Mouse (Mus musculus): ENCODE data around the gene Kdm4b. TPM values are rescaled to one million over a fixed set of nuclear protein-coding genes. Genes with fewer than 3 reads are reported as not detected.
A peak's percentile ranks its signal among the peaks of the same experiment; 100 is the strongest.

The Kdm4b gene
- polyA plus RNA-seq, 1 experiment from 2014 or later: 77.3 TPM

DNA sequence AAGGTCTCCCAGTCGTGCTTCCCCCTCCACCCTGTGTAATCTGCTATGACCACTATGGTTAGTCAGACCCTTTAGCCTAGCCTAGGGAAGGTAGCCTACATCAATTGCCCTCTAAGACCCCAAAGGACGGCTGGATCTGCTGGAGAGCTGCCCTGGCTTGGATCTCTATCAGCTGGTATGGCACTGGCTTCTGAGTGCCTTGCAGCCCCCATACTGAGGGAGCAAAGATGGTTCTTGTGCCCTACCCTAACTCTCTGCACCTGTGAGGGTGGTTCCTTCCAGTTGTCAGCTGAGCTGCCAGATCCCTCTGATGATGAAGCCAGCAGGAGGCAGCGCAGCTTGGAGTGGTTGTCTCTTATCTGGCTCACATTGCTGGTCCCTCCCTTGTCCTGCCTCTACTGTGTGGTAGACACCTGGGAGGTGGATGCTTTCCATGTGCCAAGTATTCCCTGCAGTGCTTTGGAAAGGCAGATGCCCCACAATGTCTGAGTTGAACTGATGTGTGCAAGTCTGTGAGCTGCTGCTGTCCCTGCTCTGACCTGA is 33.4 kb downstream of the Kdm4b start:
- H3K36me3 ChIP-seq: peaks cover 83% of the 10 kb centered on the region
- no peaks in the 10 kb centered on the region for H3K9me3 ChIP-seq
- no peak overlapping the region for H3K4me2 ChIP-seq (replicated peaks)
- peaks cover 41% of the 10 kb centered on the region for H3K4me1 ChIP-seq (replicated peaks)
- WGBS: 88% methylated on average over 3 of the region's 3 CpGs
- ATAC-seq: no peak
- no peak overlapping the region for H3K4me3 ChIP-seq (replicated peaks)
- H3K9ac ChIP-seq (replicated peaks): no peak overlapping the region
- H3K27ac ChIP-seq: no peak overlapping the region
- no peaks in the 10 kb centered on the region for H3K27me3 ChIP-seq

GRCm38 (mm10) chr17:56359864-56360263 is 34.0 kb downstream of the Kdm4b start:
- Histone ChIP-seq H3K27me3 (no peaks in the 10 kb centered on the region), H3K4me2 (replicated peaks) (no peak overlapping the region), H3K9me3 (no peaks in the 10 kb centered on the region), H3K4me3 (replicated peaks) (no peak overlapping the region), H3K36me3 (peaks cover 79% of the 10 kb centered on the region), H3K4me1 (replicated peaks) (peaks cover 41% of the 10 kb centered on the region), H3K9ac (replicated peaks) (peak overlapping the region; percentile 12; the same call in 1 of the 2 replicates), H3K27ac (peak overlapping the region; percentile 58)
- WGBS: 81% methylated on average over 1 of the region's 1 CpGs
- ATAC-seq: no peak

DNA sequence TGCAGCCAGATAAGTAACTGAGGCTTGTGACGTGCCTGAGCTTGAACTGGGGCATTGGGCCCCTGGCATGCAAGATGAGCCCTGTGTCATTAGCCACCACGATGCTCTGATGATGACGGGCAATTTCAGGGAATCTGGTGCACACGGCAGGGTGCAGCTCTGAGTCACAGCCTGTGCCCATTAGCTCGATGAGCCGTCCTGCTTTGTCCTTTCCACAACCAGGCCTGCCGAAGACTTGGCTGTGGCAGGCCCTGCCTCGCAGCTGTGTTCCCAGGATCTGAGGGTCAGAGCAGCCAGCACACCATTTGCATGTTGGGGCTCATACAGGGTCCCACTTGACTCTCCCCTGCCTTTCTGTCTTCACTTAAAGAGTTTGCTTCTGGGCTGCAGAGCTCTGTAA is 34.6 kb downstream of the Kdm4b start:
- Histone ChIP-seq H3K4me3 (replicated peaks) (no peak overlapping the region), H3K9me3 (no peaks in the 10 kb centered on the region), H3K27ac (peak overlapping the region; percentile 58), H3K4me1 (replicated peaks) (peaks cover 44% of the 10 kb centered on the region), H3K4me2 (replicated peaks) (no peak overlapping the region), H3K27me3 (no peaks in the 10 kb centered on the region), H3K36me3 (peaks cover 79% of the 10 kb centered on the region), H3K9ac (replicated peaks) (peak overlapping the region; percentile 12; the same call in 1 of the 2 replicates)
- WGBS: 58% methylated on average over 8 of the region's 8 CpGs
- ATAC-seq: no peak

DNA sequence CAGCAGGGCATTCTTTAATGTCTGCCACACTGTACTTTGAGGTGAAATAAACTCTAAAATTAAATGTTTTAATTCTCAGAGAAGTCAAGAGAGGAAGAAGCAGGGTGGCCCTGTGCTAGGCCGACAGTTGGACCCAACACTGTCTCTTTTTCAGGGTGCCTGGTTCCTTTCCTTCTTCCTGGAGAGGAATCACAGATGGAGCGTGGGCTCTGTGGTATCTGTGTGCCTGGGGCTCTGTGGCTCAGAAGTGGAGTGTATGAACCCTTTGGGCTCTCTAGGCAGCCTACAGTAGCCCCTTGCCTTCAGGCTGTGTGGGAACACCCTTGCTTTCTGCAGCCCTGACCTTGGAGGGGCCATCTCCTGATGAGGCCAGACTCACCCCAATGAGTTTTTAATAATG is 35.7 kb downstream of the Kdm4b start:
- H3K36me3 ChIP-seq: peaks cover 73% of the 10 kb centered on the region
- H3K4me2 ChIP-seq (replicated peaks): no peak overlapping the region
- no peak overlapping the region for H3K4me3 ChIP-seq (replicated peaks)
- no peak overlapping the region for H3K9ac ChIP-seq (replicated peaks)
- no peak overlapping the region; the same call in 1 of the 2 replicates for H3K27ac ChIP-seq
- no peaks in the 10 kb centered on the region for H3K9me3 ChIP-seq
- no peak for ATAC-seq
- H3K27me3 ChIP-seq: no peaks in the 10 kb centered on the region
- 95% methylated on average over 2 of the region's 2 CpGs for WGBS
- peaks cover 55% of the 10 kb centered on the region for H3K4me1 ChIP-seq (replicated peaks)

DNA sequence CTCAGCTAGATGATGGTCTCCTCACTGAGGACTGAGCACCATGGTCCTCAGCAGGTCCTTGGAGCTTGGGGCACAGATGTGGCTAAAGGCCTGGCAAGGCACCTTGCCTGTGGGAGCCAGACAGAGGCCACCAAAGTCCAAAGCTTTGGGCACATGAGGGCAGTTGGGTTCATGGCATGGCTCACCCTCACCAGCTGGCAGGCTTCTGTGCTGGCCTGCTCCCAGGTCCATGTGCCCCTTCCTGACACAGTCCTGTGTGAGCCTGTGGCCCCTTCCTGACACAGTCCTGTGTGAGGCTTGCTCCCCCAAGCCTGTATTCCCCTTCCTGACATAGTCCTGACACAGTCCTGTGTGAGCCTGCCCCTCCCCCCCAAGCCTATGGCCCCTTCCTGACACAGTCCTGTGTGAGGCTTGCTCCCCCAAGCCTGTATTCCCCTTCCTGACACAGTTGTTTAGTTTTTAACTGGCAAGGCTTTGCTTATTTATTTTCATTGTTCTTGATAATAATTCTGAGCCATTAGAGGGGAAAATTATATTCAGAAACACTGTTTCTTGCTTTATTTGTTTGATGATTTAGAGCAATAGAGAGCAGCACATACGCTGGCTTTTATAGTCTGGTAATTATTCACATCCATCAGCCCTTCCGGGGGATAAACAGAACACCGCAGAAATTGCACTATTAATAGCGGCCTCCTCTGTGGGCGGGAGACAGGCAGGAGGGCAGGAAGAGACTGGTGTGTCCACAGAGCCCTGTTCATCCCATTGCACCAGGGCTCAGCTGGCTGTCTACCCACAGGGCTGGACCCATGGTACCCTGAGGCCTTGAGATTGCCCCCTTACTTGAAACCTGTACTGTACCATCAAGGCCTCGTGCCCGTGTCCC is 40.2 kb downstream of the Kdm4b start:
- H3K4me2 ChIP-seq (replicated peaks): no peak overlapping the region
- no peaks in the 10 kb centered on the region for H3K9me3 ChIP-seq
- peaks cover 79% of the 10 kb centered on the region for H3K36me3 ChIP-seq
- peaks cover 60% of the 10 kb centered on the region for H3K4me1 ChIP-seq (replicated peaks)
- 67% methylated on average over 7 of the region's 7 CpGs for WGBS
- H3K27me3 ChIP-seq: no peaks in the 10 kb centered on the region
- ATAC-seq: peak; percentile 49
- no peak overlapping the region for H3K9ac ChIP-seq (replicated peaks)
- H3K4me3 ChIP-seq (replicated peaks): no peak overlapping the region
- H3K27ac ChIP-seq: peak overlapping the region; percentile 79

DNA sequence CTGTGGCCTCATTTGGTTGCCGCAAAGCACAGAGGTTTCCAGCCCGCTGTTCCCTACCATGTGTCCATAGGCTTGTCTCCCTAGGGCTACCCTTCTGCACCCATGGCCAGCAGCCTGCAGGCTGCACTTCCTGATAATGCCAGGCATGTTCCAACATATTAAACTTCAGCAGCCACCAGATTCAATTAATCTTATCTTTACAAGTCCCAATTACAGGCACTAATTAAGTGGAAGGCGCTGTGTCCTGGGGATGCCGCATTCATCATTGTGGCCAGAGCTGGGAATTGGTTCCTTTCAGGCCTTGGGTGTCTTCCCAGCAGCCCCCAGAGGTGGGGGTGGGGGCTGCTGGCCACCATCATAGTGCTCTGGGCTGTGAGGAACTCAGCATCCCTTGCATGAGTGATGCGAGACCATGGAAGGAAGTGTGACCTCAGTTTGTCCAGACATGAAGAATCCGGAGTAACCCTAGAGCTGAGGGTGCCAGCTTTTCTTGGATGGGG is 42.5 kb downstream of the Kdm4b start:
- H3K36me3 ChIP-seq: peaks cover 84% of the 10 kb centered on the region
- H3K9ac ChIP-seq (replicated peaks): no peak overlapping the region
- no peak overlapping the region for H3K4me3 ChIP-seq (replicated peaks)
- H3K27ac ChIP-seq: 0 out of 2 replicates have a peak overlapping the region, but pooled peaks have one; percentile 51
- ATAC-seq: no peak
- H3K4me2 ChIP-seq (replicated peaks): no peak overlapping the region
- H3K4me1 ChIP-seq (replicated peaks): peaks cover 46% of the 10 kb centered on the region
- no peaks in the 10 kb centered on the region for H3K9me3 ChIP-seq
- 82% methylated on average over 6 of the region's 6 CpGs for WGBS
- H3K27me3 ChIP-seq: no peaks in the 10 kb centered on the region

DNA sequence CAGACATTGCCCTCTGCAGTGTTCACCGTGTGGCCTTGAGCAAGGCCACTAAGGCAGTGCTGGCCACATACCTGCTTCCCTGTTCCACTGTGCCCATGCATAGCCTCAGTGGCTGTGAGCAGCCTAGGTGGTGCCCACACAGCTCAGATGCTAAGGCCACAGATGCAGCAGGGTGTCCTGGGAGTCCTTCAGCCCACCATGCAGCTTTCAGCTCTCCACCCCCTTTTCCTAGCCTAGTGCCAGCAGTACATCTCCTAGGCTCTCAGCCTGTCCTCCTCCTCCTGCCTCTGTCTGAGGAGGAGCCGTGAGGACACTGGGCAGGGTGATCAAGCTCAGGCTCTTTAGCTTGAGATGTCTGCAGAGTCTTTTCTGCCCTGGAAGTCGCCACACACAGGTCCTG is 44.2 kb downstream of the Kdm4b start:
- 81% methylated on average over 3 of the region's 3 CpGs for WGBS
- Histone ChIP-seq H3K4me1 (replicated peaks) (peaks cover 45% of the 10 kb centered on the region), H3K27ac (no peak overlapping the region)

GRCm38 (mm10) chr17:56371029-56371660 is 45.3 kb downstream of the Kdm4b start:
- WGBS: 78% methylated on average over 15 of the region's 15 CpGs
- no peaks in the 10 kb centered on the region for H3K27me3 ChIP-seq
- H3K4me2 ChIP-seq (replicated peaks): no peak overlapping the region
- ATAC-seq: no peak
- H3K9me3 ChIP-seq: no peaks in the 10 kb centered on the region
- H3K9ac ChIP-seq (replicated peaks): no peak overlapping the region; the same call in 1 of the 2 replicates
- H3K27ac ChIP-seq: no peak overlapping the region
- peaks cover 92% of the 10 kb centered on the region for H3K36me3 ChIP-seq
- H3K4me3 ChIP-seq (replicated peaks): no peak overlapping the region
- H3K4me1 ChIP-seq (replicated peaks): peaks cover 35% of the 10 kb centered on the region

More for the DNA sequence above, 44.2 kb downstream of the Kdm4b start:
- ATAC-seq: no peak
- H3K36me3 ChIP-seq: peaks cover 87% of the 10 kb centered on the region
- H3K4me2 ChIP-seq (replicated peaks): no peak overlapping the region
- H3K9me3 ChIP-seq: no peaks in the 10 kb centered on the region
- no peak overlapping the region for H3K9ac ChIP-seq (replicated peaks)
- no peaks in the 10 kb centered on the region for H3K27me3 ChIP-seq
- no peak overlapping the region for H3K4me3 ChIP-seq (replicated peaks)

- ATAC-seq: no peak
- Histone ChIP-seq H3K27me3 (no peaks in the 10 kb centered on the region), H3K9ac (replicated peaks) (no peak overlapping the region), H3K4me3 (replicated peaks) (no peak overlapping the region), H3K9me3 (no peaks in the 10 kb centered on the region), H3K4me2 (replicated peaks) (no peak overlapping the region), H3K4me1 (replicated peaks) (peaks cover 25% of the 10 kb centered on the region), H3K27ac (no peak overlapping the region), H3K36me3 (peaks cover 98% of the 10 kb centered on the region)
- 75% methylated on average over 4 of the region's 4 CpGs for WGBS
These were observed 46.2 kb downstream of the Kdm4b start for GRCm38 (mm10) chr17:56372109-56372508.

DNA sequence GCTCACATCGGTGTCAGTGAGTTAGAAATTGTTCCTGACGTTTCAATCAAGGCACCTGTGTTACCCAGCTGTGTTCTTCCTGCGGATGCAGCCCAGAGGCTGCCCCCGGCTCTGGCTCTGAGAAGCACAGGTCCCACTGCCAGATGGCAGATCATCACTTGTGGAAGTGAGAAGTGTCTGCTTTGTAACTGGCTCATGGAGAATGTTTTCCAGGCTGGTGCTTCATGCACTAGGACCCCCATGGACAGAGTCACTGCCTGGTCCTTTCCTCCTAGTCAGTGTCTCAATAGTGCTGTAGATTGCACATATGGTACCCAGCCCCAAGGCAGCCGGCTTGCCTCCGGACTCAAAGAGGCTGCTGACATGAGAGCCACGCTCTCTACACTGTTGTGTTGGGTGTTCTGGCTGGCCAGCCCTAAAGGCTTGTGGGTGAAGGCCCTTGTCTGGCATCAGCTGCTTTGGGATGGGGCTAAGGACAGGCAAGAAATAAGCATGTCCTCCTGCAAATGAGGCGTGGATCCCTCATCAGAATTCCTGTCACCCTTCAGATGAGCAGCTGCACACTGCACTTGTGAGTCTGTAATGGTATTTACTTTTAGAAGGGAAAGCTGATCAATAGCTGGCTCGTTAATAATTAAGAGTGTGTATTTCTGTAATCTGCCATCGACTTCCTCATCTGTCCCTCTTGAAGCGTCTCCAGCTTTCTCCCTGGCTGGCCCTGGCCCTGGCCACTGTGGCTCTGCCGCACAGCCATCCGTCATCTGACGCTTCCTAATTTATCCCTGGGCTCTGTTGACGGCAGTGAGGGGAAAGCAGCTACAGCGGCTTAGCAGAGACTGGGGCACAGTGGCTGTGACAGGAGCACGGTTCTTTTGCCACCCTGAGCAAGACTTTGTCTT is 47.5 kb downstream of the Kdm4b start:
- ATAC-seq: peak; percentile 22; the same call in 1 of the 2 replicates
- no peak overlapping the region for H3K4me2 ChIP-seq (replicated peaks)
- H3K36me3 ChIP-seq: peaks cover 98% of the 10 kb centered on the region
- H3K27ac ChIP-seq: peak overlapping the region; percentile 35
- no peaks in the 10 kb centered on the region for H3K27me3 ChIP-seq
- H3K9ac ChIP-seq (replicated peaks): peak overlapping the region; percentile 40; the same call in 1 of the 2 replicates
- H3K4me3 ChIP-seq (replicated peaks): no peak overlapping the region
- H3K4me1 ChIP-seq (replicated peaks): 0 out of 2 replicates have a peak, but pooled peaks cover 14% of the 10 kb centered on the region
- H3K9me3 ChIP-seq: no peaks in the 10 kb centered on the region
- WGBS: 70% methylated on average over 17 of the region's 17 CpGs

GRCm38 (mm10) chr17:56374851-56375250 is 49.0 kb downstream of the Kdm4b start:
- H3K9me3 ChIP-seq: no peaks in the 10 kb centered on the region
- WGBS: 95% methylated on average over 1 of the region's 1 CpGs

More at GRCm38 (mm10) chr17:56374851-56375250, 49.0 kb downstream of the Kdm4b start:
- Histone ChIP-seq H3K27ac (no peak overlapping the region), H3K4me3 (replicated peaks) (no peak overlapping the region), H3K9ac (replicated peaks) (no peak overlapping the region), H3K4me1 (replicated peaks) (peaks cover 18% of the 10 kb centered on the region; the same call in 1 of the 2 replicates), H3K4me2 (replicated peaks) (no peak overlapping the region), H3K36me3 (peaks cover 98% of the 10 kb centered on the region), H3K27me3 (no peaks in the 10 kb centered on the region)
- ATAC-seq: no peak
